Mouse (Mus musculus) midbrain, embryonic 14.5 days (tissue): Measurements from ENCODE around the gene Ceacam19. TPM values are rescaled to one million over a fixed set of nuclear protein-coding genes. Genes with fewer than 3 reads are reported as not detected.
"Not testable (repeated sequence)": the region's sequence is repeated elsewhere in the genome, so short reads cannot be mapped to it uniquely, and the experiment has no call there.

Experiments used
- ATAC-seq: fragments of 200-750 bp; cut with Nextera tagmentation; 2 replicates; pipeline ENCODE4 v1.8.0; 2017; ENCODE audit warnings: moderate number of reproducible peaks, moderate library complexity; ENCODE audit not compliant: low FRiP score, low TSS enrichment
- DNase-seq: peaks from one replicate; pipeline ENCODE4 v3.0.0-alpha.2; 2015
- H3K27ac ChIP-seq: fragments of 300-500 bp; sonication (generic); replicated peaks from 2 replicates; pipeline ENCODE4 v1.5.1; 2014; ENCODE audit warnings: mild to moderate bottlenecking, low read depth, low read length, moderate library complexity
- H3K27me3 ChIP-seq: fragments of 300-500 bp; sonication (generic); 2 replicates; pipeline ENCODE4 v1.6.1; 2014; ENCODE audit warnings: low read length, control low read depth, mixed read lengths; ENCODE audit not compliant: control insufficient read depth, insufficient read depth
- H3K36me3 ChIP-seq: fragments of 300-500 bp; sonication (generic); 2 replicates; pipeline ENCODE4 v1.6.1; 2014; ENCODE audit warnings: low read length, control low read depth; ENCODE audit not compliant: control insufficient read depth, insufficient read depth
- H3K4me1 ChIP-seq: fragments of 300-500 bp; sonication (generic); 2 replicates; pipeline ENCODE4 v1.6.1; 2014; ENCODE audit warnings: mild to moderate bottlenecking, antibody characterized with exemption, low read length, control low read depth; ENCODE audit not compliant: control insufficient read depth, insufficient read depth
- H3K4me2 ChIP-seq: fragments of 300-500 bp; sonication (generic); 2 replicates; pipeline ENCODE4 v1.6.1; 2014; ENCODE audit warnings: mild to moderate bottlenecking, low read length, moderate library complexity
- H3K4me3 ChIP-seq: fragments of 300-500 bp; sonication (generic); replicated peaks from 2 replicates; pipeline ENCODE4 v1.5.1; 2014; ENCODE audit warnings: low read depth, low read length
- H3K9ac ChIP-seq: fragments of 300-500 bp; sonication (generic); replicated peaks from 2 replicates; pipeline ENCODE4 v1.6.1; 2014; ENCODE audit warnings: mild to moderate bottlenecking, low read length, moderate library complexity
- H3K9me3 ChIP-seq: fragments of 300-500 bp; sonication (generic); 2 replicates; pipeline ENCODE4 v1.6.1; 2016; ENCODE audit warnings: low read length, control low read depth, mixed read lengths; ENCODE audit not compliant: control insufficient read depth
- WGBS: fragments of 180-500 bp; shearing (Covaris S2); extraction: QIAGEN DNeasy Blood & Tissue Kit; methylation state at CpG from one replicate; pipeline ENCODE4 v1.1.7; 2014; 5-methylcytosine and 5-hydroxymethylcytosine counted together
- polyA plus RNA-seq: library from polyadenylated mRNA; unstranded; fragments of >200 nt; fragmentation: Nextera tagmentation; extraction: Ambion mirVana; gene quantifications from 2 replicates; pipeline ENCODE4 v1.2.1, GENCODE M21; 2014

The Ceacam19 gene
- polyA plus RNA-seq: not detected in 2 replicates

DNA sequence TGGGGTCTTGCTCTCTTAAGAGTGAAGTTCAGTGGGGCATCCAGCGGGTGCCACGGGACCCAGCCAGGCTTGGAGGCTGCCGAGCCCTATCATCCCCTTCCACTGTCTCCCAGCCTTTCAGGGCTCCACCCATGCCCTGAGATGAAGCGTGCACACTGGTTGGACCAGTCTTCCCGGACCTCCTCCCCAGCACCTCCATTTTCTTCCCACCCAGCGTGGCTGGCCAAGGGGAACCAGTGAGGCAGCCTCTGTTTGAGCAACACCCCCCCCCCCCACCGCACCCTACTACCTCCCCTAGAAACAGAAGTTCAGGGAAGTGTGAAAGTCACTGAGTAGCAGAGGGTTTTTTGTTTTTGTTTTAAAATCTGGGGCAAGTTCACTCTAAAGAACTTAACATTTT is at the start of gene Ceacam19:
Gene Ceacam19, minus strand, starts transcription at position 117 of the 400 bp plus-strand sequence.
- Histone ChIP-seq H3K9ac (no peak within 1 kb of the TSS), H3K36me3 (no peaks in the 10 kb centered on the region), H3K27me3 (no peaks in the 10 kb centered on the region), H3K4me3 (no peak within 1 kb of the TSS), H3K4me2 (no peak within 1 kb of the TSS), H3K4me1 (no peaks in the 10 kb centered on the region), H3K27ac (no peak within 1 kb of the TSS), H3K9me3 (peaks cover 4% of the 10 kb centered on the region; the same call in 1 of the 2 replicates)
- DNase-seq (no peak), ATAC-seq (no peak)
- WGBS: 77% methylated on average over 7 of the region's 7 CpGs

DNA sequence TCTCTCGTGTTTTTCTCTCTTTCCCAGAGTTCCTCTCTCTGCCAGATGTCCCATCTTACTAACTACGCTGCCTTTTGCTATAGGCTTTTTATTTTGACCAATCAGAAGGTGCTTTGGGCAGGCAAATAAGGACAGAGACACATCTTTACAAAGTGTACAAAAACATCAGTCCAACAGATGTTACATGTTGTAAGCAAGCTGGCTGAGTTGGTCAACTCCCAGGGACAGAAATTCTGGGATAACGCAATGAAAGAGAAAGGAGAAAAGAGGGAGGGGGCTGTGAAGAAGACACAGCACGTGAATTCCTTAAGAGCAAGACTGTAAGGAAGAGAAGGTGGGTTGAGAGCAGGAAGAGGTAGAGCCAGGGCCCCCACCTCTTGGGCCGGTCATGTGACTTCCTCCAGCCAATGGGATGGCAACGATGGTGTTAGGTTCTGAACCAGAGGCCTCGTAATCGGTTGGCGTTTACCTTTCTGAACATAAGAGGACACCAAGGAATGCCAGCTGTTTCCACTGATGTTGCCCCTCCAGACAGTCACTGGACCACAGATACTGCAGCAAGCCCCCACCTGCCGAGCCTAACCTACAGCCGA is 49.6 kb upstream of the Ceacam19 start:
- H3K27me3 ChIP-seq: no peaks in the 10 kb centered on the region
- ATAC-seq (no peak), DNase-seq (no peak)
- no peaks in the 10 kb centered on the region for H3K9me3 ChIP-seq
- H3K36me3 ChIP-seq: no peaks in the 10 kb centered on the region
- no peak overlapping the region for H3K9ac ChIP-seq
- no peaks in the 10 kb centered on the region for H3K4me1 ChIP-seq
- 87% methylated on average over 11 of the region's 11 CpGs for WGBS
- H3K27ac ChIP-seq: no peak overlapping the region
- no peak overlapping the region for H3K4me2 ChIP-seq
- H3K4me3 ChIP-seq: no peak overlapping the region

DNA sequence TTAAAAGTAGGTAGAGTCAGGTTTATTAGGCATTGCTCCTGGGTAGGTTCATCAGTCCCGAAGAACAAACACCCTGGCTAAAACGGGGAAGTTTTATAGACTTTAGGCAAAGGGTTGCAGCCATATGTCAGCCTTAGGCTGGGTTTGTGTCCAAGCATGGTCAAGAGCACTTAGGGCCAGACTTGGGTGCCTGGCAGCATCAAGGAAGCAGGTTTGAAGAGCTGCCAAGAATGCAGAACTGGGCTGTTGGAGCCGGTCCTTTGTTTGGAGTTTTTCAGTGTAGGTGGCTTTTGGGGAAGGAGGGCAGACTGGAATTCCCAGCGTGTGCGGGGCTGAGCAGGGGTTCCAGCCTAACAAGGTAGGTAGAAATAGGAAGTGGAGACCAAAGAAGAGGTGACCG is 48.2 kb upstream of the Ceacam19 start:
- Histone ChIP-seq H3K9ac (no peak overlapping the region), H3K9me3 (no peaks in the 10 kb centered on the region), H3K27me3 (no peaks in the 10 kb centered on the region), H3K4me2 (no peak overlapping the region), H3K27ac (no peak overlapping the region), H3K36me3 (no peaks in the 10 kb centered on the region), H3K4me1 (no peaks in the 10 kb centered on the region), H3K4me3 (no peak overlapping the region)
- no peak for ATAC-seq
- no peak for DNase-seq
- WGBS: 80% methylated on average over 6 of the region's 6 CpGs

DNA sequence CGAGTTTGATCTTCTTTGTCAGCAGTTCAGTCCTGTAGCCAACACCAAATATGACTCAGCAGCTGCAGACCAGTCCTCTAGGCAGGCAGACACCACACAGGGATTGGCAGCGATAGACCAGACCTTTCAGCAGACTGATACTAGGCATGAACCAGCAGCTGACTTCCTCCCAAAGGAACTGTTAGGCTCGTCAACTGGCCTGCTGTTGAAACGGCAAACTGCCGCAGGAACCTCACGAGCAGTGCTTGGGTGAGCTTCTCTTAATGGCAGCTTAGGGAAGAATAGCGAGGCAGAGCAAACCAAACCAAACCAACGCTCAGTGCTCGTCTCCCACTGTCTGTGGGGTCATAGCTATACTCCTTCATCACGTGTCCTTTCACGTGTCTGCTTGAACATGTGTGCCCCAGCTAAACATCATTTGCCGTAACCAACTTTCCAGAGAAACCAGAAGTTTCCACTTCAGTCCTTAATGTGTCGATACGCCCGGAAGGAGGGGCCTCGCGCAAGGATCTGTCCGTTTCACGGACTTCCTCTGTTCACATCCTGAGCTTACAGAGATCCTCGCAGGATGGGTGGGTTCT is 47.5 kb upstream of the Ceacam19 start:
- no peaks in the 10 kb centered on the region for H3K36me3 ChIP-seq
- no peak overlapping the region for H3K9ac ChIP-seq
- no peaks in the 10 kb centered on the region for H3K4me1 ChIP-seq
- no peak overlapping the region for H3K4me3 ChIP-seq
- ATAC-seq: no peak
- H3K4me2 ChIP-seq: no peak overlapping the region
- WGBS: 87% methylated on average over 20 of the region's 20 CpGs
- H3K27ac ChIP-seq: no peak overlapping the region
- no peaks in the 10 kb centered on the region for H3K9me3 ChIP-seq
- DNase-seq: no peak
- H3K27me3 ChIP-seq: no peaks in the 10 kb centered on the region

DNA sequence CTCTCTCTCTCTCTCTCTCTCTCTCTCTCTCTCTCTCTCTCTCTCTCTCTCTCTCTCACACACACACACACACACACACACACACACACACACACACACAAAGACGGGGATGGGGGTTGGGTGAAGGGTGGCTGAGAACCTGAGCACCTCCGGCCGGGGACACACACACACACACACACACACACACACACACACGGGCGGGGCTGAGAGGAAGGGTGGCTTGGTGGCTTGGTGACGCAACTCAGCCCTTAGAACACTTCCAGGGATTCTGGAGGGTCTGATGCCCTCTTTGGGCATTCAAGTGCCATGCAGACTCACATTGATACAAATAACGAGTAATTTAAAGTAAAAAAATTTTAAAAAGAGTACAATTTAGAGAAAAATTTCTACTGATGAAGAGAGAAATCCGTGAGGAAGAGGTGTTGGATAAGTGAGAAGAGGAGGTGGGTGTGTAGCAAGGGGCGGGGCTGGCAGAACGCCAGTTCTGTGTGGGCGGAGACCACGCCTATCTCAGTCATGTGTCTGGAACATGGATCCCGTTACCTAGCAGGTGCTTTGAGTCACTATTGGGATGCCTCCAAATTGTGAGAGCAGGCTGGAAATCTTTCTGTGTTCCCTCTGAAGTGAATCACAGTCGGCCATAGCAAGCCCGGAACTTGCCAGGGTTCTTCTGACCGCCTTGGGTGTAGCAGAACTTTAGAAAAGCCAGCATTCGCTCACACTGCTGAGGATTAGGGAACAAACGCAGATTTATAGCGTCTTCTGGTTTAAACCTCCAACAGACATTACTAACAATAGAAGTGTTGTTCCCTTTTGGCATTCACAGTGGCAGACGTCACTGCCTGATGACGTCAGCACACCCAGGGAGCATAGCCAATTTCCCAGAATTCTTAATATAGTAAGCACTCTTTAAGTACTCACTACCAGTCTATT is 45.4 kb upstream of the Ceacam19 start:
- H3K4me3 ChIP-seq: peak overlapping the region; percentile 24
- peak overlapping the region; percentile 48 for H3K4me2 ChIP-seq
- H3K27ac ChIP-seq: 0 out of 2 replicates have a peak overlapping the region, but pooled peaks have one; percentile 8
- DNase-seq: peak; percentile 75
- H3K27me3 ChIP-seq: no peaks in the 10 kb centered on the region
- peak; percentile 57; the same call in 1 of the 2 replicates for ATAC-seq
- H3K9ac ChIP-seq: no peak overlapping the region
- 27% methylated on average over 21 of the region's 21 CpGs for WGBS
- H3K9me3 ChIP-seq: no peaks in the 10 kb centered on the region
- H3K4me1 ChIP-seq: no peaks in the 10 kb centered on the region
- no peaks in the 10 kb centered on the region for H3K36me3 ChIP-seq

DNA sequence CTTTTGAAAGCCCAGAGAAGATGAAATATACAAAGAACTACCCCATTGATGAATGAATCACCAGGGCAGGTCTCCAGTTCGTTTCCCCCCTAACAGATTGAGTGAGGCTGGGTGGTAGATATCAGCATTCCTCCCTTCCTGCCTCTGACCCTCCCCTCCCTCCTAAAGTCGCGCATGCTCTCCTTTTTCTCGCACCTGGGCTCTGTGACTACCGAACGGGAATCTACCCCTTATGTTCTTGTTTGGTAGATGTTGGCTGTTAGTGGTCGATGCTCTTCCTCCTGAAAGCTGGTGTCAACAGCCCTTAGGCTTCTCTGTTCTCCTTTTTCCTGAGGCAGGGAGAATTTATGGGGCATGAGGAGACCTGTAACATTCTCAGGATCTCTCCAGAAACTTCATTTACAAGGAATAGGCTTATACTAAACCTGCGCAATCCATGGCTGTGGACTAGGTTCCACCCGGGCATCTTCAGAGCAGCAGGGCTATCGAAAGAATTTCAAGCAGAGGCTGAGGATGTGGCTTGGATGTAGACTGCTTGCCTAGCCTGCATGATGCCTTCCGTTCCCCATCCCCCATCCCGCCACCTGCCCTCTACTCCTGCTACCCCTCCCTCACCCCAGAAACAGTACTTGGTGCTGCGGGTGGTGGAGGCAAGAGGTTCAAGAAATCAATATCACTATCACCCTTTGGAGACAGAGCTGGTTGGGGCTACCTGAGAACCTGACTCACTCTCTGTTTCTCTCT is 44.5 kb upstream of the Ceacam19 start:
- 34% methylated on average over 13 of the region's 13 CpGs for WGBS
- Histone ChIP-seq H3K4me3 (no peak overlapping the region), H3K27ac (no peak overlapping the region), H3K9ac (no peak overlapping the region), H3K4me1 (no peaks in the 10 kb centered on the region), H3K27me3 (no peaks in the 10 kb centered on the region), H3K36me3 (no peaks in the 10 kb centered on the region), H3K4me2 (peak overlapping the region; percentile 48), H3K9me3 (no peaks in the 10 kb centered on the region)
- ATAC-seq (no peak), DNase-seq (no peak)

DNA sequence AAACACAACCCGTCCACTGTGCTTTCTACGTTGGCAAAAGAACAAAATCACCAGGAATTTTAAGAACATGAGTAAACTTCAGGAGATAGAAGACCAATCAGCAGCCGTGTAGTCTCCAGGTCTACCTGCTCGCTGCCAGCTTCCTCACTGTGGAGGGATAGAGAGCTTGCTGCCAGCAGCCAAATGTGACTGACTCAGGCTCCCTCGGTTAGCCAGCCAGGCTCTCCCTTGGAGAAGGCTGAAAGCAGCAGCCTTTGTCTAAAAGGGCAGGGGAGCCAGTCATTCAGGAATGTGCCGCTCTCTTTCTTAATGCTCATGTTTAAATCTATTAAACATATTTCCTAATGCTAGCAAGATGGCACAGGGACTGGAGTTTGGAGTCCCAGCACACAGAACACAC is 42.7 kb upstream of the Ceacam19 start:
- not testable (repeated sequence) for H3K9me3 ChIP-seq, H3K4me3 ChIP-seq, H3K36me3 ChIP-seq, H3K9ac ChIP-seq, H3K27ac ChIP-seq, H3K27me3 ChIP-seq, DNase-seq, H3K4me2 ChIP-seq, ATAC-seq, H3K4me1 ChIP-seq
- 76% methylated on average over 6 of the region's 6 CpGs for WGBS

DNA sequence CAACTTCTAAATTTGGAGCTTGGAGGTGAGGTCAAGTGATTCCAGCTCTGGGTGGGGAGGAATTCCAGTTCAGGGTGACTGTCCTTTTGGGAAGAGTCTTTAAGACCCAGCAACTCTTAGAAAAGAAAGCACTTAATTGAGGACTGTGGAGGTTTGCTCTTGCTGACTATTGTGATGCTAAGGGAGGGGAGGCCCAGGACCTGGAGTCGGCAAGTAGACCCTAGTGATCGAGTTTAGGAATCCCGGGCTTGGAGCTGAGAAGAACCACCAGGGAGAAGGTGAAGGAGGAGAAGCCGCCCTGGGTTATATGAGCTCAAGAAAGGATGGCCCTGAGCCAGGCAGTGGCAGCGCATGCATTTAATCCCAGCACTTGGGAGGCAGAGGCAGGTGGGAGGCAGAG is 40.7 kb upstream of the Ceacam19 start:
- H3K4me1 ChIP-seq: no peaks in the 10 kb centered on the region
- DNase-seq (no peak), ATAC-seq (no peak)
- H3K36me3 ChIP-seq: no peaks in the 10 kb centered on the region
- WGBS: 56% methylated on average over 5 of the region's 5 CpGs
- H3K27me3 ChIP-seq: no peaks in the 10 kb centered on the region
- no peak overlapping the region for H3K9ac ChIP-seq
- no peak overlapping the region for H3K4me2 ChIP-seq
- no peak overlapping the region for H3K4me3 ChIP-seq
- H3K27ac ChIP-seq: no peak overlapping the region
- no peaks in the 10 kb centered on the region for H3K9me3 ChIP-seq
